Mouse (Mus musculus) liver, postnatal 0 days (tissue): Measurements from ENCODE around the gene Smg9.

ENCODE experiments used
- CTCF ChIP-seq: sonication (generic); IDR thresholded peaks from 2 replicates; pipeline ENCODE4 v1.5.1; 2016; ENCODE audit warnings: antibody characterized with exemption, low read depth
- EP300 ChIP-seq: IDR thresholded peaks from 2 replicates; pipeline ENCODE4 v1.6.1; 2016; ENCODE audit warnings: antibody characterized with exemption, low read depth, mild to moderate bottlenecking

GRCm38 (mm10) chr7:24451855-24452311 is 52.5 kb downstream of the Smg9 start, which contains the start of gene Irgc1:
- no peak for TF ChIP-seq CTCF
- no peak for TF ChIP-seq EP300
